8 mouse cellular contexts compared by ENCODE assay signal in genomic region chr12:8884426-8885145, GRCm38 (mm10). TPM values are rescaled to one million over a fixed set of nuclear protein-coding genes. Genes with fewer than 3 reads are reported as not detected.
DNase-seq lines count a peak whose midpoint lies in the region; ATAC-seq lines count a peak whose summit lies in the region.

No protein-coding gene starts in this region.

- peak overlapping the region; percentile 41 for H3K4me2 ChIP-seq in lung, embryonic 16.5 days (ENCODE audit: low read depth, low read length)
- no peak overlapping the region for H3K4me2 ChIP-seq in forebrain, embryonic 16.5 days (ENCODE audit: low read length)
- peak overlapping the region; percentile 29 for H3K4me2 ChIP-seq in intestine, embryonic 14.5 days (ENCODE audit: low read length)
- peak overlapping the region; percentile 8; the same call in 1 of the 2 replicates for H3K4me2 ChIP-seq in stomach, embryonic 14.5 days (replicated peaks; ENCODE audit: low read depth, low read length)
- H3K4me2 ChIP-seq in liver, embryonic 12.5 days = no peak overlapping the region

- WGBS in lung, embryonic 16.5 days = 20% methylated on average over 13 of the region's 13 CpGs
- 20% methylated on average over 13 of the region's 13 CpGs for WGBS in forebrain, embryonic 16.5 days
- WGBS in intestine, embryonic 14.5 days = 26% methylated on average over 13 of the region's 13 CpGs
- WGBS in stomach, embryonic 14.5 days = 27% methylated on average over 13 of the region's 13 CpGs
- WGBS in liver, embryonic 12.5 days (ENCODE audit: insufficient replicate concordance) = 27% methylated on average over 13 of the region's 13 CpGs

- H3K9me3 ChIP-seq in lung, embryonic 16.5 days (ENCODE audit: control insufficient read depth, low read length) = no peaks in the 10 kb centered on the region
- no peaks in the 10 kb centered on the region for H3K9me3 ChIP-seq in forebrain, embryonic 16.5 days (ENCODE audit: control insufficient read depth, low read length)
- H3K9me3 ChIP-seq in intestine, embryonic 14.5 days (ENCODE audit: control insufficient read depth, low read length) = no peaks in the 10 kb centered on the region
- no peaks in the 10 kb centered on the region for H3K9me3 ChIP-seq in stomach, embryonic 14.5 days (ENCODE audit: control insufficient read depth, low read depth, low read length)
- H3K9me3 ChIP-seq in liver, embryonic 12.5 days (replicated peaks) = no peaks in the 10 kb centered on the region

- peaks cover 11% of the 10 kb centered on the region for H3K4me1 ChIP-seq in lung, embryonic 16.5 days (replicated peaks; ENCODE audit: control insufficient read depth, insufficient read depth, low read length)
- 0 out of 2 replicates have a peak, but pooled peaks cover 5% of the 10 kb centered on the region for H3K4me1 ChIP-seq in forebrain, embryonic 16.5 days (replicated peaks; ENCODE audit: control insufficient read depth, insufficient read depth, low read length)
- peaks cover 15% of the 10 kb centered on the region for H3K4me1 ChIP-seq in intestine, embryonic 14.5 days (replicated peaks; ENCODE audit: control insufficient read depth, insufficient read depth, low read length)
- peaks cover 18% of the 10 kb centered on the region for H3K4me1 ChIP-seq in stomach, embryonic 14.5 days (ENCODE audit: control insufficient read depth, insufficient read depth, low read length)
- peaks cover 13% of the 10 kb centered on the region for H3K4me1 ChIP-seq in liver, embryonic 12.5 days

- H3K27me3 ChIP-seq in lung, embryonic 16.5 days (ENCODE audit: control insufficient read depth, insufficient read depth, low read depth, low read length) = no peaks in the 10 kb centered on the region
- H3K27me3 ChIP-seq in forebrain, embryonic 16.5 days (replicated peaks; ENCODE audit: control insufficient read depth, insufficient read depth, low read length) = no peaks in the 10 kb centered on the region
- H3K27me3 ChIP-seq in intestine, embryonic 14.5 days (replicated peaks; ENCODE audit: control insufficient read depth, insufficient read depth, low read length) = no peaks in the 10 kb centered on the region
- no peaks in the 10 kb centered on the region for H3K27me3 ChIP-seq in stomach, embryonic 14.5 days (ENCODE audit: control insufficient read depth, insufficient read depth, low read length)
- peaks cover 25% of the 10 kb centered on the region for H3K27me3 ChIP-seq in liver, embryonic 12.5 days (replicated peaks)

- no peak for DNase-seq in lung, postnatal 25 days (ENCODE audit: low spot score)
- DNase-seq in intestine, embryonic 14.5 days (ENCODE audit: low spot score) = no peak
- DNase-seq in right cerebral cortex, postnatal 14 days = no peak
- no peak for DNase-seq in gastrocnemius, adult 18-20 months (ENCODE audit: low spot score)

- peak overlapping the region; percentile 13; the same call in 1 of the 2 replicates for H3K9ac ChIP-seq in lung, embryonic 16.5 days (ENCODE audit: low read length)
- no peak overlapping the region for H3K9ac ChIP-seq in forebrain, embryonic 16.5 days (replicated peaks; ENCODE audit: low read depth, low read length)
- 0 out of 2 replicates have a peak overlapping the region, but pooled peaks have one; percentile 7 for H3K9ac ChIP-seq in intestine, embryonic 14.5 days (ENCODE audit: low read length)
- H3K9ac ChIP-seq in stomach, embryonic 14.5 days (replicated peaks; ENCODE audit: low read depth, low read length) = no peak overlapping the region
- no peak overlapping the region for H3K9ac ChIP-seq in liver, embryonic 12.5 days

- H3K36me3 ChIP-seq in lung, embryonic 16.5 days (ENCODE audit: control insufficient read depth, insufficient read depth, low read length) = no peaks in the 10 kb centered on the region
- H3K36me3 ChIP-seq in forebrain, embryonic 16.5 days (ENCODE audit: control insufficient read depth, insufficient read depth) = no peaks in the 10 kb centered on the region
- no peaks in the 10 kb centered on the region for H3K36me3 ChIP-seq in intestine, embryonic 14.5 days (ENCODE audit: control insufficient read depth, insufficient read depth, low read length)
- no peaks in the 10 kb centered on the region for H3K36me3 ChIP-seq in stomach, embryonic 14.5 days (ENCODE audit: control insufficient read depth, insufficient read depth, low read length)
- no peaks in the 10 kb centered on the region for H3K36me3 ChIP-seq in liver, embryonic 12.5 days

- no peak overlapping the region for H3K4me3 ChIP-seq in lung, embryonic 16.5 days (ENCODE audit: low read length)
- no peak overlapping the region for H3K4me3 ChIP-seq in forebrain, embryonic 16.5 days (replicated peaks; ENCODE audit: low read length)
- no peak overlapping the region for H3K4me3 ChIP-seq in intestine, embryonic 14.5 days (ENCODE audit: low read depth, low read length)
- no peak overlapping the region for H3K4me3 ChIP-seq in stomach, embryonic 14.5 days (ENCODE audit: low read depth, low read length)
- no peak overlapping the region for H3K4me3 ChIP-seq in liver, embryonic 12.5 days

- peak overlapping the region; percentile 43; the same call in 1 of the 2 replicates for H3K27ac ChIP-seq in lung, embryonic 16.5 days (ENCODE audit: low read length)
- H3K27ac ChIP-seq in forebrain, embryonic 16.5 days (ENCODE audit: low read length) = no peak overlapping the region
- 0 out of 2 replicates have a peak overlapping the region, but pooled peaks have one; percentile 38 for H3K27ac ChIP-seq in intestine, embryonic 14.5 days (ENCODE audit: low read depth)
- H3K27ac ChIP-seq in stomach, embryonic 14.5 days (ENCODE audit: low read length) = 0 out of 2 replicates have a peak overlapping the region, but pooled peaks have one; percentile 35
- H3K27ac ChIP-seq in liver, embryonic 12.5 days = no peak overlapping the region

- ATAC-seq in lung, embryonic 16.5 days (ENCODE audit: low read depth) = peak; percentile 65
- ATAC-seq in forebrain, embryonic 16.5 days = peak; percentile 50; the same call in 1 of the 2 replicates
- ATAC-seq in intestine, embryonic 14.5 days (replicated peaks; ENCODE audit: low FRiP score, low TSS enrichment, low read depth) = peak; percentile 65; the same call in 1 of the 2 replicates
- no peak for ATAC-seq in stomach, embryonic 14.5 days (ENCODE audit: insufficient number of reproducible peaks, insufficient read depth, low FRiP score, low read depth)
- ATAC-seq in liver, embryonic 12.5 days = no peak

RNA-seq across cellular contexts. Expression of gene Laptm4a, which starts 36.9 kb away (rescaled TPM):
- polyA plus RNA-seq in lung, embryonic 16.5 days (2015; fragmentation: Nextera tagmentation; extraction: Ambion mirVana) = 334 and 336 TPM in 2 replicates
- 280 and 300 TPM in 2 replicates for polyA plus RNA-seq in forebrain, embryonic 16.5 days (2015; fragmentation: Nextera tagmentation; extraction: Ambion mirVana)
- polyA plus RNA-seq in intestine, embryonic 14.5 days (2014; fragmentation: Nextera tagmentation; extraction: Ambion mirVana) = 185 and 204 TPM in 2 replicates
- 148 and 186 TPM in 2 replicates for polyA plus RNA-seq in stomach, embryonic 14.5 days (2014; fragmentation: Nextera tagmentation; extraction: Ambion mirVana)
- 71.0 and 77.9 TPM in 2 replicates for polyA plus RNA-seq in liver, embryonic 12.5 days (2016; fragmentation: Nextera tagmentation; extraction: Ambion mirVana)
- total RNA-seq in gastrocnemius, adult 18-20 months (2021) = 100 to 1,000 TPM; 235 to 244 TPM

Comparison
In these comparisons a context has a peak if more than half of its experiments do, and no peak if none do; other contexts are left out.
1. ATAC-seq: peak in lung, embryonic 16.5 days (single experiment), forebrain, embryonic 16.5 days (single experiment) and intestine, embryonic 14.5 days (single experiment); none in stomach, embryonic 14.5 days (single experiment) and liver, embryonic 12.5 days (single experiment).
2. H3K27ac ChIP-seq: peak in lung, embryonic 16.5 days (single experiment), intestine, embryonic 14.5 days (single experiment) and stomach, embryonic 14.5 days (single experiment); none in forebrain, embryonic 16.5 days (single experiment) and liver, embryonic 12.5 days (single experiment).
3. H3K4me2 ChIP-seq: peak in lung, embryonic 16.5 days (single experiment), intestine, embryonic 14.5 days (single experiment) and stomach, embryonic 14.5 days (single experiment); none in forebrain, embryonic 16.5 days (single experiment) and liver, embryonic 12.5 days (single experiment).
4. H3K9ac ChIP-seq: peak in lung, embryonic 16.5 days (single experiment) and intestine, embryonic 14.5 days (single experiment); none in forebrain, embryonic 16.5 days (single experiment), stomach, embryonic 14.5 days (single experiment) and liver, embryonic 12.5 days (single experiment).